Mouse (Mus musculus): ENCODE data around the gene Agt.

Gene Agt

DNA sequence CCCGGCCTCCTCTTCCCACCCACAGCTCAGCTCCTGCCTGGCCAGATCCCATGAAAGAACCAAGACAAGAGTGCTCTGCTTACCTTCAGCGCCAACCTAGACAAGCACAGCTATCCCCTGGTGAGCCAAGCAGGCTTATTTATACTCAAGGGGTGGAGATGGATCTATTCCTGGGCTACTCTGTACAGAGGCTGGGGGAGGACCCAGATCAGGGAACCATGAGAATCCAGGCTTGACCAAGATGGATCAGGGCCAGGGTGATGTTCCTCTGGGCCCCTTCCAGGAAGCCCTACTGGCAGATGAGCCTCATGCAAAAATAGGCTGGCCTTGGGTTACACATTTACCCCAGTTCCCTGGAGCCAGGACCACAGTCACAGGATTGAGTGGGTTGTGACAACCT is at the start of gene Agt:
Gene Agt (minus strand): TSS at position 114 of the 400 bp plus-strand sequence.
- DNase-seq (ENCODE audit: low spot score in 2 of 2) = no peak

GRCm38 (mm10) chr8:124618252-124618651 is 48.7 kb upstream of the Agt start:
- peak; percentile 9 to 22 for DNase-seq (ENCODE audit: low spot score in 2 of 2)

GRCm38 (mm10) chr8:124617266-124617869 is 47.9 kb upstream of the Agt start:
- peak; percentile 56 to 65 for DNase-seq (ENCODE audit: low spot score in 2 of 2)

DNA sequence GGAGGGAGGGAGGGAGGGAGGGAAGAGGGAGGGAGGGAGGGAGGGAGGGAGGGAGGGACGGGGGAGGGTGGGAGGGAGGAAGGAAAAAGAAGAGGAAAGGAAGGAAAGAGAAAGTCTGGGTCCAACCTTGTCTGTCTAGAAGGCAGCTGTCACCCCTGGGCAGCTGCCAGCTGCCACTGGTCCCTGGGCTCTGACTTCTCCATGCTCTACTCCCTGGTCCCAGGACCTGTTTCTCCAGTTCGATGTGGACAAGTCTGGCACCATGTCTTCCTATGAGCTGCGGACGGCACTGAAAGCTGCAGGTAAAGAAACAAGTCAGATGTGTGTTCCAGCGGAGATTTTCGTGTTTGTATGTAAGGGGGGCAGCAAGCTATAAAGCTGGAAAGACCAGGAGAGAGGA is 44.8 kb upstream of the Agt start:
- no peak for DNase-seq (ENCODE audit: low spot score in 2 of 2)

- DNase-seq (ENCODE audit: low spot score in 2 of 2) = no peak
These were observed 39.5 kb upstream of the Agt start for GRCm38 (mm10) chr8:124608972-124609353.

DNA sequence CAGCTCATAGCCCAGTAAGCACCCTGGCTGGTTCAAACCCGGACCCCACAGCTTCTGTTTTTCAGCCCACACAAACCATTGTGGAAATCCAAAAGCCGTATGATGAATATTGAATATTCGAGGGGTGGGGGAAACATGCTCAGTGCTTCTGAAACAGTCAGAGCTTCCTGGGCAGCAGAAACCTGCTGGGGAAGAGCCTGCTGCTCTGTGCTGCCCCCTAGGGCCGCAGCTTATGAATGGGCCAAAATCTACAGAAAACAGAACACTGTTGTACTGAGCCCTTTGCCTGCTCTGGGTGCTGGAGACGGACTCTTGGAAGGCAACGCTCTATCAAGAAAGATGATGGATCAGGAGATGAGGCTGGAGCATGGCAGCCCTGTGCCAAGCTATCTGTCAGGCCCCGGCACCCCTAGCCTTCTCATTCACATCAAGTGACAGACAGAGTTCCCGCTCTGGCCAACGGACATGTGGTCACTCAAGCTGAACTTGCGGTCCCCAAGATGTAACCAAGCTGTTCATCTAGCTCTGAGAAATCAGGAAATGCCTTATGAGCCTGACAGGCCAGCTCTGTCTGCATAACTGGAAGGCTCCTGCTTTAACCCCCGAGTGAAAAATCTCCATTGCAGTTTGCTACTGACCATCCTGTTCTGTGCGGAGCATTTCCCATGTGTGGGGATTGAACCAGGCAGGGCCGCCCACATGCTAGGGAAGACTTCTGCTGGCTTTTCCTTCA is 38.9 kb upstream of the Agt start:
- no peak for DNase-seq (ENCODE audit: low spot score in 2 of 2)

- DNase-seq (ENCODE audit: low spot score in 2 of 2) = no peak
These were observed 34.6 kb upstream of the Agt start for GRCm38 (mm10) chr8:124604066-124604465.

DNA sequence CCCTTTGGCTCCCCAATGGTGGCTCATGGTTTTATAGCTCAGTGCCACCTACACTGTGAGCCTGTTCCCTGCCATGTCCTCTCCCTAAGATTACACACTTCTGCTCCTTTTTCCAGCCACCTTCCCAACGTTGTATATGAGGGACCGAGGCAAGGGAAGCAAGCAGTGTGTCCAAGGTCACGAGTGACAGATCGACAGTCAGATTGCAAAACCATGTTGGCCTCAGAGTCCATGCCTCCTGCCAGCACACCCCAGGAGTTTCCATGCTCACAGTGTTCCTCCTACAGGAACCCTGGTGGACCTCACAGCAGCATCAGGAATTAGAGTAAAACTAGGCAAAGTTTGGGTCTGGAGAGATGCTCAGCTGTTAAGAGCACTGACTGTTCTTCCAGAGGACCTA is 19.9 kb upstream of the Agt start:
- no peak for DNase-seq (ENCODE audit: low spot score in 2 of 2)

GRCm38 (mm10) chr8:124586556-124586955 is 17.1 kb upstream of the Agt start:
- no peak for DNase-seq (ENCODE audit: low spot score in 2 of 2)

DNA sequence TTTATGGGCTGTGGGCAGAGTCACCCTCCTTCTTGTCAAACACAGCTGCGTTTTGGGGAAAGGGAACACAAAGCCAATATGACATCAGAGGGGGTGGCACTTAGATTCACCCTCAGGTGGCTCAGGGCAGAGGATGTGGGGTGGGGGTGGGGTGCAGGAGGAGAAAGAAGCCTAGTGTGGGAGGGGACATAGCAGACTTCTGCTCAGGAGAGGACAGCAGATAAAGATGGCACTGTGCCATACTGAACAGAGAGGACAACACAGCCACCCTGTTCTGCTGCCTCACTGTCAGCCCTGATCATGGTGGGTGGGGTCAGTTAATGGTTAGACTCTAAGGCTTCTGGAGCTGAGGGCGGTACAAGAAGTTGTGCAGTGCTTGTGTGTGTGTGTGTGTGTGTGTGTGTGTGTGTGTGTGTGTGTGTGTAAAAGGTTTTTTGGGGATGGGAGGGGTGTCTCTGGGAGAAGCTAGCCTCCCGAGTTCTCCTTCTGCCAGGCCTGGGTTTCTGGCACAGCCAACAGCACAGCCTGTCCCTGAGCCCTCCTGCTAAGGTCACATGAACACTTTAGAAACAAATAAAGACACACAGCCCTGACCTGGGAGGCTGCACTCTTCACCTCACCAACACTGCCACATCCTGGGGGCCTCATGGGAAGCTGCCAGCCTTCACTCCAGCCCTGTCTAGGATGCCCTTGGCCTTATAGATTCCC is 16.4 kb upstream of the Agt start:
- no peak for DNase-seq (ENCODE audit: low spot score in 2 of 2)

DNA sequence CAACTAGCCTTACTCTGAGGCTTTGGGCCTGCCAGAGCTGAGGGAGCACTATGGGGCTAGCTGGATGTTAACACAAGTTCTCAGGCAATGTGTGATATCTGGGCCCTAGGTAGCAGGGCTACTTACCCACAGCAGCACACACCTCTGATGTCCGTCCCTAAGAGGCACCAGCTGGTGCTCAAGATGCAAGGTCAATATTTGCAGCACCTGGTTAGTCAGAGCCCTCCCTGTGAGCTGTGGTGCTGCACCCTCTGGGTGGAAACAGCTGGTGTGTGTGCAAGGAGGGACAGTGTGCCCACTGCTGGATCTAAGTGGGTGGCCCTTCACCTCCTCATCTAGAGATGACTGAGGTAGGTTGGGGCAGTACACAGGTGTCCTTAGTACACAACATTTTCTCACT is 7.2 kb upstream of the Agt start:
- DNase-seq (ENCODE audit: low spot score in 2 of 2) = no peak

DNA sequence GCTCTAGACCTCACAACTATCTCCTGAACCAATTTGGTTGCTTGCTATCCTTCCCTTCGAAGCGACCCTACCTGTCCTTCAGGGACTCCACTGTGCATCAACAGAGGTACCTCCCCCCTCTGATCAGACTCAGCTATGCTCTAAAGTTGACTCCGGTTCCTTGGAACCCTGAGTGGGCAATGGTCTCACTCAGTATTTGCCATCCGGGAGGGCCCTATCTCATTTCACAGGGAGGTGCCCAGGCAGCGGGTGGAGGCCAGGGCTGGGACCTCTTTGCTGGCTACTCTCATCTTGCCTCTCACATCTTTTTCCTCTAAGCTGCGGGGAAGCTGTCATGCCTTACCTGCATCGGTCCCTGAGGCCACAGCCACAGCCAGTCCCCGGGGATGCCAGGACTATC is 6.3 kb upstream of the Agt start, which contains the start of gene Capn9:
Gene Capn9 (plus strand): TSS at position 301 of the 400 bp plus-strand sequence.
- DNase-seq (ENCODE audit: low spot score in 2 of 2) = no peak

DNA sequence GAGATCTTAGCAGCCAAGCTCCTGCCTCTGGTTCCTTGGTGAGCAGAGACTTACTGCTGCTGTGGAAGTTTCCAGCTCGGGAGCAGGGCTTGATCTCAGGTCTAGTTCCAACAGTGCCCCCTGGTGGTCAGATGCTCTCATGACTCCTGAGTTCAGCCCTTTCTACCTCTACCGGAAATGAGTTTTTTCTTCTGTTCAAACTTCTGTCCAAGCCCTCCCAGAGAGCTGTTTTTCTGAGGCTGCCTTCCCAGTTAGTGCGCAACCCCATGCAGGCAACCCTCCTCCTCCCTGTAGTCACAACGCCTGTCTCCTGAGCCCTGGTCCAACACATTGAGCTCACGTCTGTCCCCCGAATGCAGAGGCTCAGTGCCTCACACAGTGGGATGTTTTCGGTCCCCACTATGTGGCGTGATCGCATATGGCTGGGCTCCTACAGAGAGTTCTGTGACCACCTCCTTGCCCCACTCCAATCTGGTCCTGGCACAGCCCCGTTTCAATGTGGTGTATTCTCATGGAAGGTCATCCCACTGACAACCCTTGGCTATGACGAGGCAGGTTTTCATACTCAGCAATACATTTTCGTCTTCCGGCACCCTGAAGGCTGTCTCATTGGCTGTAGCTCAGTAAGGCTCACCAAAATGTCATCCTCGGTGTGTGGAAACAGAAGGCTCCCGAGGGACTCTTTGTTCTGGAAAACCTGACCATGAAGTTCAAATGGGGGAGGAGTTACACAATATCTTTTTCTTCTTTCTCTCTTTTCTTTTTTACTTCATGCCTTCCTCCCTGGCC is 4.2 kb upstream of the Agt start:
- peak; percentile 69 to 71 for DNase-seq (ENCODE audit: low spot score in 2 of 2)

DNA sequence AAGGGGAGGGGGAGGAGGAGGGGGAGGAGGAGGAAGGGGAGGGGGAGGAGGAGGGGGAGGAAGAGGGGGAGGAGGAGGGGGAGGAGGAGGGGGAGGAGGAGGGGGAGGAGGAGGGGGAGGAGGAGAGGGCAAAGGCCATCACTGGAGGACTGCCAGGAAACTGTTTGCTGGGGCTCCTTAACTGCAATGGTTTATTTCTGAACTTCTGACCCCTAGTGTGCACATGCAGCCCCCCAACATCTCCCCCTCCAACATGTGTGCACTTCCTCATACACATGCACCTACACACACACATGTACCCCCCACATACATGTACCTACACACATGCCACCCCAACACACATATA is 2.9 kb upstream of the Agt start:
- DNase-seq (ENCODE audit: low spot score in 2 of 2) = no peak

GRCm38 (mm10) chr8:124571732-124572429 is 2.4 kb upstream of the Agt start:
- DNase-seq (ENCODE audit: low spot score in 2 of 2) = no peak

- DNase-seq (ENCODE audit: low spot score in 2 of 2) = no peak
These were observed 406 bp downstream of the Agt start for GRCm38 (mm10) chr8:124569100-124569499.

- DNase-seq (ENCODE audit: low spot score in 2 of 2) = no peak
These were observed 1.9 kb downstream of the Agt start for GRCm38 (mm10) chr8:124567584-124567983.

DNA sequence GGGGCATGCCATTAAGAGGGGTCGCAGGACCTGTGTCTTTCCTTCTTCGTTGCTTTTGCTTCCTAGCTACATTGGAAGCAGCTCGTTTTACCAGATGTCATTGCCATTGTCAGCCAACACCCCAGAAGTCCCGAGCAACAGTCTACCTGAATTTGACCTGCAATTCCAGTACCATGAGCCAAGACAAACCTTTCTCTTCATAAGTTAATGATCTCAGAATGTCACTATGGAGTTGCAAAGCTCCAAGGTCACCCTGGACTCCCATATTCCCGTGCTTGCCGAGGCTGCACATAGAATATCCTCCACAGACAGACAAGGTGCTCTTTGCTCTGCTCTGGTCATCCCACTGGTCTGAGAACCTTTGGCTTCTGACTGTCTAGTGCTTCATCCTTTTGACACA is 2.4 kb downstream of the Agt start:
- DNase-seq (ENCODE audit: low spot score in 2 of 2) = no peak

- no peak for DNase-seq (ENCODE audit: low spot score in 2 of 2)
These were observed 12.0 kb downstream of the Agt start for GRCm38 (mm10) chr8:124557476-124557875.

DNA sequence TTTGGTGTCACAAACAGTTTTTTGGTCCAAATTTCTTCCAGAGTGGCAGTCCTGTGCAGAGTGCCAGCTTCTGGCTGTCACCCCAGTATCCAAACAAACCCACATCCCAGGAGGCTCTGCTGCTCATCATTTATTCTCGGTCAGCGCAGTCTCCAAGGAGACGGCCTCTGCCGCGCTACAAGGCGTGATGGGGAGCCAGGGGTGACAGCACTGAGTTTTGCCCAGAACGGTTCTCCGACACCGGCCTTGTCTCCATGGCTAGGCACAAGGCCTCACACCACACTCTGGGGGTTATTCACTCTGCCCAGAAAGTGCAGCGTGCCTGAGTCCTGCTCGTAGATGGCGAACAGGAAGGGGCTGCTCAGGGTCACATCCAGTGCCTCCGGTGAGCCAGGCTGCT is 12.8 kb downstream of the Agt start:
- DNase-seq (ENCODE audit: low spot score in 2 of 2) = no peak

GRCm38 (mm10) chr8:124556164-124556563 is 13.3 kb downstream of the Agt start:
- DNase-seq (ENCODE audit: low spot score in 2 of 2) = no peak
